Mouse (Mus musculus): ENCODE data around the gene Fbxo40. TPM values are rescaled to one million over a fixed set of nuclear protein-coding genes. Genes with fewer than 3 reads are reported as not detected.

The Fbxo40 gene
- polyA plus RNA-seq, 1 experiment from 2014 or later = 0.08 TPM

- Histone ChIP-seq H3K27ac (no peak overlapping the region), H3K4me1 (replicated peaks) (no peaks in the 10 kb centered on the region), H3K9me3 (no peaks in the 10 kb centered on the region), H3K9ac (replicated peaks) (no peak overlapping the region), H3K4me2 (no peak overlapping the region), H3K4me3 (replicated peaks) (no peak overlapping the region), H3K27me3 (no peaks in the 10 kb centered on the region), H3K36me3 (peaks cover 92% of the 10 kb centered on the region)
- ATAC-seq (ENCODE audit: insufficient number of reproducible peaks, insufficient read depth, low FRiP score, low TSS enrichment, low read depth) = no peak
- WGBS = 94% methylated on average over 10 of the region's 10 CpGs
Measured at GRCm38 (mm10) chr16:36918505-36918904, 71.8 kb downstream of the Fbxo40 start.

DNA sequence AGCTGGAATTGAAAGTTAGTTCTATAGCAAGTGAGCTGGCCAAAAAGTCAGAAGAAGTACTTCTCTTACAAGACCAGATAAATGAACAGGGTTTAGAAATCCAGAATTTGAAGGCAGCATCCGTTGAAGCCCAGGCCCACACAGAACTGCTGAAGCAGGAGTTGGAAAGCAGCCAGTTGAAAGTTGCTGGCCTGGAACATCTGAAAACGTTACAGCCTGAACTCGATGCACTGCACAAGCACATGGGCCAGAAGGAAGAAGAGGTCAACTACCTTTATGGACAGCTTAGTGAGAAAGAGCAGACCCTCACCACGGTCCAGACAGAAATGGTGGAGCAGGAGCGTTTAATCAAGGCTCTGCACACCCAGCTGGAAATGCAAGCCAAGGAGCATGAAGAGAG, 76.1 kb downstream of the Fbxo40 start:
- Histone ChIP-seq H3K36me3 (peaks cover 83% of the 10 kb centered on the region), H3K9me3 (no peaks in the 10 kb centered on the region)
- WGBS = 86% methylated on average over 5 of the region's 5 CpGs

More for the DNA sequence above, 76.1 kb downstream of the Fbxo40 start:
- no peak overlapping the region for H3K4me2 ChIP-seq
- no peaks in the 10 kb centered on the region for H3K27me3 ChIP-seq
- no peak overlapping the region for H3K27ac ChIP-seq
- no peaks in the 10 kb centered on the region for H3K4me1 ChIP-seq (replicated peaks)
- H3K4me3 ChIP-seq (replicated peaks) = no peak overlapping the region
- no peak for ATAC-seq (ENCODE audit: insufficient number of reproducible peaks, insufficient read depth, low FRiP score, low TSS enrichment, low read depth)
- H3K9ac ChIP-seq (replicated peaks) = no peak overlapping the region

Other genes with a start within 250 kb of the Fbxo40 start
- 4.6 and 5.1 TPM in 2 replicates for gene Slc15a2, start 205.5 kb downstream of the Fbxo40 start, polyA plus RNA-seq (2016; fragmentation: Nextera tagmentation; extraction: Ambion mirVana)
- 73.7 and 74.1 TPM in 2 replicates for gene Iqcb1, start 162.1 kb downstream of the Fbxo40 start, polyA plus RNA-seq (2016; fragmentation: Nextera tagmentation; extraction: Ambion mirVana)
- 1.1 and 1.7 TPM in 2 replicates for gene Eaf2, start 115.5 kb downstream of the Fbxo40 start, polyA plus RNA-seq (2016; fragmentation: Nextera tagmentation; extraction: Ambion mirVana)
- gene Golgb1, start 115.3 kb downstream of the Fbxo40 start, polyA plus RNA-seq (2016; fragmentation: Nextera tagmentation; extraction: Ambion mirVana) = 88.7 and 91.6 TPM in 2 replicates
- 2.7 and 3.2 TPM in 2 replicates for gene Hcls1, start 55.5 kb downstream of the Fbxo40 start, polyA plus RNA-seq (2016; fragmentation: Nextera tagmentation; extraction: Ambion mirVana)
- 11.9 TPM in 2 replicates for gene Polq, start 21.3 kb upstream of the Fbxo40 start, polyA plus RNA-seq (2016; fragmentation: Nextera tagmentation; extraction: Ambion mirVana)

Data from limb, embryonic 12.5 days (tissue).